Mouse (Mus musculus) midbrain, embryonic 11.5 days (tissue): ENCODE data around the gene Irf6. TPM values are rescaled to one million over a fixed set of nuclear protein-coding genes. Genes with fewer than 3 reads are reported as not detected.
A peak's percentile ranks its signal among the peaks of the same experiment; 100 is the strongest.

Experiments used
- ATAC-seq: fragments of 200-750 bp; cut with Nextera tagmentation; 2 replicates; pipeline ENCODE4 v1.8.0; 2017; ENCODE audit warnings: moderate TSS enrichment, moderate library complexity; ENCODE audit not compliant: low FRiP score
- DNase-seq: peaks from one replicate; pipeline ENCODE4 v3.0.0; 2015; ENCODE audit warnings: low spot score; ENCODE audit errors: missing footprints
- H3K27ac ChIP-seq: fragments of 300-500 bp; sonication (generic); 2 replicates; pipeline ENCODE4 v1.5.1; 2014; ENCODE audit warnings: low read depth, low read length
- H3K27me3 ChIP-seq: fragments of 300-500 bp; sonication (generic); 2 replicates; pipeline ENCODE4 v1.6.1; 2014; ENCODE audit warnings: mild to moderate bottlenecking, low read length, moderate library complexity, mixed read lengths; ENCODE audit not compliant: control insufficient read depth, insufficient read depth
- H3K36me3 ChIP-seq: fragments of 300-500 bp; sonication (generic); 2 replicates; pipeline ENCODE4 v1.6.1; 2014; ENCODE audit warnings: mild to moderate bottlenecking, low read length, moderate library complexity, mixed read lengths; ENCODE audit not compliant: control insufficient read depth, insufficient read depth
- H3K4me1 ChIP-seq: fragments of 300-500 bp; sonication (generic); 2 replicates; pipeline ENCODE4 v1.6.1; 2014; ENCODE audit warnings: low read length; ENCODE audit not compliant: control insufficient read depth, insufficient read depth
- H3K4me2 ChIP-seq: fragments of 300-500 bp; sonication (generic); 2 replicates; pipeline ENCODE4 v1.6.1; 2014; ENCODE audit warnings: mild to moderate bottlenecking, moderate library complexity
- H3K4me3 ChIP-seq: fragments of 300-500 bp; sonication (generic); 2 replicates; pipeline ENCODE4 v1.5.1; 2014; ENCODE audit warnings: low read depth, low read length
- H3K9ac ChIP-seq: fragments of 300-500 bp; sonication (generic); 2 replicates; pipeline ENCODE4 v1.6.1; 2014; ENCODE audit warnings: low read length
- H3K9me3 ChIP-seq: fragments of 300-500 bp; sonication (generic); 2 replicates; pipeline ENCODE4 v1.6.1; 2016; ENCODE audit warnings: low read length; ENCODE audit not compliant: control insufficient read depth
- WGBS: fragments of 180-500 bp; shearing (Covaris S2); extraction: QIAGEN DNeasy Blood & Tissue Kit; methylation state at CpG from one replicate; pipeline ENCODE4 v1.1.7; 2014; 5-methylcytosine and 5-hydroxymethylcytosine counted together
- polyA plus RNA-seq: library from polyadenylated mRNA; unstranded; fragments of >200 nt; fragmentation: Nextera tagmentation; extraction: Ambion mirVana; gene quantifications from 2 replicates; pipeline ENCODE4 v1.2.1, GENCODE M21; 2014

The Irf6 gene
- polyA plus RNA-seq, 1 experiment from 2014 or later: 1.5 TPM

DNA sequence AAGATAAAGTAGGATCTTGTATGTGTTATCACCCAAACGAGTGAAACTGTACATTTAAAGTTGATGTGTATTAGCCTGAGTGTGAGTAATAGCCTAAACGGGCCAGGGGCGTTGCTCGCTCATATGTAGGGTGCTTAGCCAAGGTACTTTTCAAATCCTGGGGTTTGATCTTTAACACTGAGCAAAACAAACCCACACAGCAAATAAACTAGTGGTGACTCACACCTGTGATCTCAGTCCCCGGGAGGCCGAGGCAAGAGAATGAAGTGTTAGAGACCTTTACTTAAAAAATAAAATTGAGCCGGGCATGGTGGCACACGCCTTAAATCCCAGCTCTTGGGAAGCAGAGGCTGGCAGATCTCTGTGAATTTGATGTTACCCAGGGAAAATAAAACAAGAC is 22.1 kb upstream of the Irf6 start:
- Histone ChIP-seq H3K9me3 (no peaks in the 10 kb centered on the region), H3K36me3 (peaks cover 7% of the 10 kb centered on the region; the same call in 1 of the 2 replicates), H3K4me3 (peak overlapping the region; percentile 88), H3K4me2 (peak overlapping the region; percentile 48), H3K4me1 (peaks cover 8% of the 10 kb centered on the region; the same call in 1 of the 2 replicates), H3K27me3 (no peaks in the 10 kb centered on the region), H3K27ac (no peak overlapping the region), H3K9ac (peak overlapping the region; percentile 47)
- 89% methylated on average over 8 of the region's 8 CpGs for WGBS
- ATAC-seq: peak; percentile 25; the same call in 1 of the 2 replicates
- peak; percentile 41 for DNase-seq

DNA sequence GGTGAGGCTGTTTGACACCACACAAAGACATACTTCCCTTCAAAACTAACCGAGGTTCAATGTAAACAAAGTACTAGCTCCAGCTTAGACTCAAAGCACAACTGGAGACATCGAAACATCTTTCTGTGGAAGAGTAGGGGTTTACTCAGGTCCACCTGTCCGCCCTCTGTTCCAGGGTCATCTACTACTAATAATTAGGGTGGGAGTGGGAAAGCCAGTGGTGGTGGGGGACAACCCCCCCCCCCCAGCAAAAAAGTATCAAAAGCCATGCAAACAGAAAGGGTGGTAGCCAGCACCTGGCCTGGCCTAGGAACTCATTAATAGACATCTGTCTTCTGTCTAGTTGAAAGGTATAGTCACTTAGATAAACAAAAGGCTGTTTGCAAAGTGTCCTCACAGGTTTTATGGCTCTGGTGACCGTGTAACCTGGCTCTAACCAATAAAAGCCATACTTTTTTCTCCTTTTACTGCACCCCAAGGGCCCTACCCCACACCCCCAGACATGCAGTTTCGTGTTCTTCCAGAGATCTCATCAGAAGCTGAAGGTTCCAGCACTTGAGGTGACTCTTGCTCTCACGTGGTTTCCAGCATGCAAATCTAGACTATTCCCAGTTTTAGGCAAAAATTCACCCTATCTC is 21.5 kb upstream of the Irf6 start:
- 86% methylated on average over 6 of the region's 6 CpGs for WGBS
- Histone ChIP-seq H3K27me3 (no peaks in the 10 kb centered on the region), H3K4me1 (peaks cover 8% of the 10 kb centered on the region; the same call in 1 of the 2 replicates), H3K4me2 (no peak overlapping the region), H3K9me3 (no peaks in the 10 kb centered on the region), H3K36me3 (peaks cover 7% of the 10 kb centered on the region; the same call in 1 of the 2 replicates), H3K27ac (no peak overlapping the region), H3K9ac (no peak overlapping the region), H3K4me3 (no peak overlapping the region)
- DNase-seq (no peak), ATAC-seq (no peak)

DNA sequence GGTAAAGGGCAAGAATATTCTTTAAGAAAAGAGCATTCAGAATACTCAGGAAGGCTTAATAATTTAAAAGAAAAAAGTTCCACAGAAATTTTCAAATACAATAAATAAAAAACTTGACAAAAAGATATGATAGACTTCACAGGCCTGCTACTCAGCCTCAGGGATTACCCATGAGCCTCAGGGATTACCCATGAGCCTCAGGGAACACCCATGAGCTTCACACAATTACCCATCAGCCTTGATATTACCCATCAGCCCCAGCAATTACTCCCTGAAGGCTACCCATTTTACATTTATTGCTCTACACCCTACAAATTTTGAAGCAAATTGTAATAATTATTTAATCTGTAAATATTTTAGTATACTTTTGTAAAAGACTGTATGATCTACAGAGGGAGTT is 20.5 kb upstream of the Irf6 start:
- ATAC-seq: no peak
- Histone ChIP-seq H3K4me1 (peaks cover 8% of the 10 kb centered on the region; the same call in 1 of the 2 replicates), H3K36me3 (peaks cover 6% of the 10 kb centered on the region; the same call in 1 of the 2 replicates), H3K4me3 (no peak overlapping the region), H3K27ac (no peak overlapping the region), H3K4me2 (no peak overlapping the region), H3K9me3 (no peaks in the 10 kb centered on the region), H3K9ac (no peak overlapping the region), H3K27me3 (no peaks in the 10 kb centered on the region)
- DNase-seq: no peak

DNA sequence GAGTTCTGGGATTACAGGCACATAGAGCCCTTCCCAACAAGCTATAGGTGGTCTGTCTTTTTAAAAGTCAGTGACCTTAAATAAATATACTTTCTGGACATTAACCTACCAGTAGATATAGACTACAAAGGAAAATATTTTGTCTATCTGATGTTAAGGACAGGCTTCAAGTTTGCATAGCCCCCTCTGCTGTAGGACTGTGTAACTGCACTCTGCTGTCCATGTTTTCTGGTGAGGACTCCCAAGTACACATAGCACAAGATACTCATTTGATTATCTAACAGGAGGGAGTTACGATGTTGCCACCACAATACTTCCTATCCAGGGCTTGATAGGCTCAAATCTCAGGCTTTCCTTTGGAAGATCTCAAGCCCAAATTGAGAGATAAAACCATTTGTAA is 19.2 kb upstream of the Irf6 start:
- H3K4me1 ChIP-seq: peaks cover 8% of the 10 kb centered on the region; the same call in 1 of the 2 replicates
- no peaks in the 10 kb centered on the region for H3K36me3 ChIP-seq
- no peak for ATAC-seq
- H3K4me2 ChIP-seq: no peak overlapping the region
- no peaks in the 10 kb centered on the region for H3K27me3 ChIP-seq
- no peak overlapping the region for H3K9ac ChIP-seq
- no peak overlapping the region for H3K27ac ChIP-seq
- no peak for DNase-seq
- no peak overlapping the region for H3K4me3 ChIP-seq
- 77% methylated on average over 1 of the region's 1 CpGs for WGBS
- H3K9me3 ChIP-seq: no peaks in the 10 kb centered on the region

DNA sequence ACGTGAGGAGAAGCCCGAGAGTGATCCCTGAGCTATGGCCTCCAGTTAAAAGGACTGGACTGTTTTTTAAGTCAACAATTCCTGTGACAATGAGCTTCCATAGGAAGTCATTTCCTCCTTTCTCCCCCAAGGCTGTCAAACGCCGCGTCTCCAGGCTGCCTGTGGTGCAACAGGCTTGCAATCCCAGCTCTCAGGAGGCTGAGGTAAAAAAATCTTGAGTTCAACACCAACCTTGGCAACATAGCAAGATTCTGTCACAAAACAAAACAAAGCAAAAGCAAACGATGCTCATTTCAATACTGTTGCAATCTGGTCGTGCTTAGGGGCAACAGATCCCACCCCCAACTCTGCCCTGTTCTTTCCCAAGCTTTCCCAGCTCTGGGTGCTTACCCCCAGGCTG is 14.8 kb upstream of the Irf6 start:
- 54% methylated on average over 7 of the region's 7 CpGs for WGBS
- Histone ChIP-seq H3K9ac (no peak overlapping the region), H3K27me3 (no peaks in the 10 kb centered on the region), H3K9me3 (no peaks in the 10 kb centered on the region), H3K4me1 (no peaks in the 10 kb centered on the region), H3K4me3 (no peak overlapping the region), H3K4me2 (no peak overlapping the region), H3K27ac (no peak overlapping the region), H3K36me3 (no peaks in the 10 kb centered on the region)
- ATAC-seq: no peak
- no peak for DNase-seq

DNA sequence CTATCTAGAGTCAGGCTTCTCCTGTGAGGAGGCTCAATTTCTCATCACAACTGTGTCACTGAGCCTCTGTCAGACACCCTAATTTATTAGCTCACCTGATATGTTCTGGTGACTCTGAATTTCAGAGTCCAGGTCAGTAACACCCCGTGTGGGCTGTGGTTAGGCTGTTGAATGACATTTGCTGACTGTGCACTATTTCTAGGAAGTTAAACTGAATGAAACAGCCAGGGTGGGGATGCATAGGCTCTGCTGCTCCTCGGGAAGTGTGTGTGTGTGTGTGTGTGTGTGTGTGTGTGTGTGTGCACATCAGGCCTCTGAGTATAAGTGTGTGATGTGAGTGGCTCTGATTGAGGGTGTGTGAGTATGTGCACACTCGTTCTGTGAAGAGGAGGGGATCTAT is 14.2 kb upstream of the Irf6 start:
- Histone ChIP-seq H3K4me3 (no peak overlapping the region), H3K27me3 (no peaks in the 10 kb centered on the region), H3K36me3 (no peaks in the 10 kb centered on the region), H3K4me1 (no peaks in the 10 kb centered on the region), H3K9ac (no peak overlapping the region), H3K27ac (no peak overlapping the region), H3K9me3 (no peaks in the 10 kb centered on the region), H3K4me2 (no peak overlapping the region)
- no peak for DNase-seq
- 70% methylated on average over 3 of the region's 3 CpGs for WGBS
- no peak for ATAC-seq

DNA sequence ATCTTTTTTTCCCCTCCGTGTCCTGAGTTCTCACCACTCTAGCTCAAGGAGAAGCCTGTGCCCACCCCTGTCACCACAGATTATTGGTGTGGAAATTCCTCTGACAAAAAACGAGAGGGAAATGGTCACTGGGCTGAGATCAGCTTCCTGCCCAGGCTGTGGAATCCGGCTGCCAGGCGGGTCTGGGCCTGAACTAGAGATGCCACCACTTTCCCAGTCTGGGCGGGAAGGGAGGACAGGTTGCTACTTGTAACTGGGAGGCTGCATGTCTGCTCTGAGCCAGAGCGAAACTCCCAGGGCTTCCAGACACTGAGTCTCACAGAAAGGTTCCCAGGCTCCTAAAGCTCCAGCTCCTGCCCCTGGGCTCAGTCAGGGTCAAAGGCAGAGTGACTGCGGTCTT is 11.8 kb upstream of the Irf6 start:
- H3K4me1 ChIP-seq: no peaks in the 10 kb centered on the region
- ATAC-seq (no peak), DNase-seq (no peak)
- no peak overlapping the region for H3K9ac ChIP-seq
- no peak overlapping the region for H3K4me2 ChIP-seq
- no peaks in the 10 kb centered on the region for H3K27me3 ChIP-seq
- H3K9me3 ChIP-seq: no peaks in the 10 kb centered on the region
- no peak overlapping the region for H3K27ac ChIP-seq
- H3K36me3 ChIP-seq: no peaks in the 10 kb centered on the region
- no peak overlapping the region for H3K4me3 ChIP-seq
- 78% methylated on average over 7 of the region's 7 CpGs for WGBS

DNA sequence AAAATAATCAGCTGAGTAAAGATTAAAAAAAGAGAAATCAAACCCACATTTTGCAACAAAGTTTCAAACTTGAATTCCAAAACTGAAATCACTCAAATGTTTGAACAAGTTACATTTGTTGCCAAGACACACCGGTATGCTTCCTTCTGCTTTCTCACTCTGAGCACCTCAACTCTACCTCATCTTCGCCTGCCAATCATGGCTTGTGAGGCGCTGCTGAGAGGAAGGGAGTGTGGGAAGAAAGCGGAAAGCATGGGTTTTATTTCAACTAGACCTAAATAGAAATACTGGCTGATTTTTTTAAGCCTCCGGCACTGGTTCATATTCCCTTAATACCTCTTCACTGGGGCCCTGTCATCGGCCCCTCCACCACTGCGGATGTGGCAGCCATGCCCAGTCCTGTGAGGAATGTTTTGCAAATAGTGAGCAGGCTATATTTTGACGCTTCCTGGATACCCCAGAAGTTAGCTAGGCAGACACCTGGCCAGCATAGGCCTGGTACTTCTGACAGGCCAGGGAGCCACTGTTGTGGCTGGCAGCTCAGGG is 10.3 kb upstream of the Irf6 start:
- Histone ChIP-seq H3K36me3 (no peaks in the 10 kb centered on the region), H3K9me3 (no peaks in the 10 kb centered on the region), H3K27me3 (no peaks in the 10 kb centered on the region), H3K4me2 (no peak overlapping the region), H3K27ac (no peak overlapping the region), H3K4me1 (no peaks in the 10 kb centered on the region), H3K4me3 (no peak overlapping the region), H3K9ac (no peak overlapping the region)
- WGBS: 85% methylated on average over 8 of the region's 8 CpGs
- DNase-seq: no peak
- ATAC-seq: no peak

DNA sequence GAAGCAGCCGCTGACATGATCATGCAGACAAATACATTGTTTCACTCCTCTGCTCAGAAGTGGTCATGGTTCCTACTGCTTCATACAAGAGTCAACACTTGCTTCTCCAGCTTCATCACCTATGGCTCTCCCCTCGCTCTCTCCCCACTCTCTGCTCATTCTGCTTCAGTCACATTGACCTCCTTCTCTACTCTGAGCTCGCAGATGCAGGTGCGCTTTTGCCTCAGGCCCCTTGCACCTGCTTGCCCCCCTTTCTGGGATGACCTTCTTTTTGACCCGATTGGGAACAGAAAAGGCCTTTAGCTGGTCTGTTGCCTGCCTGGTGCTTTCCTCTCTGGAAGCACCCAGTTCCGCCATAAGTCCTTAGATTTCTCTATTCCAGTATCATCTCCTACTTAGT is 8.4 kb upstream of the Irf6 start:
- Histone ChIP-seq H3K9ac (no peak overlapping the region), H3K27ac (no peak overlapping the region), H3K27me3 (no peaks in the 10 kb centered on the region), H3K4me2 (no peak overlapping the region), H3K36me3 (no peaks in the 10 kb centered on the region), H3K9me3 (no peaks in the 10 kb centered on the region), H3K4me3 (no peak overlapping the region), H3K4me1 (no peaks in the 10 kb centered on the region)
- ATAC-seq (no peak), DNase-seq (no peak)
- 88% methylated on average over 6 of the region's 6 CpGs for WGBS
